Mouse (Mus musculus) thymus, postnatal 14 days (tissue): ENCODE data around the gene Ift81.
A peak's percentile ranks its signal among the peaks of the same experiment; 100 is the strongest.

Experiments used
- DNase-seq: peaks from one replicate; pipeline ENCODE4 v3.0.0; 2021

Gene Ift81

DNA sequence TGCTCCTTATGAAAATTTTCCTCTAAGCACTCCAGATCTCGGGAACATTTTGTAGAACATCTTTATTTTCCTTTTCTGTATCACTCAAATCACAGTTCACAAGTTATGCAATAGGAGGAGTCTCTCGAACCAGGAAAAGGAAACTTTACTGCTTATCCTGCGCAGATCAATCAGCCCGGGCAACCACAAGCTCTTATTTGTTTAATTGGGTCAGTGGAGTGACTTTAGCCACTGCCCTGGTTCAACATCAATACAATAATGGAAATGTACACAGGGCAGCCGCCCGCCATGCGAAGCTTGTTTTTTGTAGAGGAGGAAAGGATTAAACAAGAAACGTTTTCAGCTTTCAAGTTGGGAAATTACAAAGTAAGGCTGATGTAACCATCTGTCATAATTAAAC, 72.4 kb downstream of the Ift81 start:
- no peak for DNase-seq

DNA sequence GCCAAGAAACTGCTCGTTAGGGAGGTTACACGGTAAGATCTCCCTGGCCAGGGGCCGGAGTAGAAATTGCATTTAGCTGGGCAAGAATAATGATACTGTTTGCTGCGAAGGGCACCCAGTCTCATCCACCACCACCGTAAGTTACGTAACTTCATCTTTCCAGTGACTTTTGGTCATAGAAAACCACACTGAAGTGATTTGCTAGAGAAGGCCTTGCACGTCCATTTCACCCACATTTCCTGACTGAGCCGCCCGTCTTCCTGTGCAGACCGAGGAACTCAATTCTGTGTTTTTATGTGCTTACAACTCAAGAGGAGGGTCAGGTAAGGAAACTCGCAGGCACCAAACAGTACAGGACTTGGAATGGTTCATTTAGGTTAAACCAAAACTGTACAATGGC, 76.2 kb downstream of the Ift81 start:
- no peak for DNase-seq

DNA sequence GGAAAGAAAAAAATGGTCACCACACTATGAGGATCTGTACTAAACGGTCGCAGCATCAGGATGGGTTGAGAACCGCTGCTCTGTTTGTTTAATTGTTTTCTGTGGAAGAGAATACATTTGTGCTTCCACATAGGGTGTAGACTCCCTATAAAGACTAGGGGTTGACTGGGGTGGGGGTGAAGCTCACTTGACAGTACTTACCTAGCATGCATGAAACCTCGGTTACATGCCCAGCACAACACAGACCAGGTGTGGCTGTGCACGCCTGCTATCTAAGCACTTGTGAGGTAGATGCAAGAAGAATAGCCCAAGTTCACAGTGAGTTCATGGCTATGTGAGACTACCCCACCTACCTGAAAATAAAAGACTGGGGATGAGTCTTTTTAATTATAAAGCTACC, 76.7 kb downstream of the Ift81 start:
- no peak for DNase-seq

DNA sequence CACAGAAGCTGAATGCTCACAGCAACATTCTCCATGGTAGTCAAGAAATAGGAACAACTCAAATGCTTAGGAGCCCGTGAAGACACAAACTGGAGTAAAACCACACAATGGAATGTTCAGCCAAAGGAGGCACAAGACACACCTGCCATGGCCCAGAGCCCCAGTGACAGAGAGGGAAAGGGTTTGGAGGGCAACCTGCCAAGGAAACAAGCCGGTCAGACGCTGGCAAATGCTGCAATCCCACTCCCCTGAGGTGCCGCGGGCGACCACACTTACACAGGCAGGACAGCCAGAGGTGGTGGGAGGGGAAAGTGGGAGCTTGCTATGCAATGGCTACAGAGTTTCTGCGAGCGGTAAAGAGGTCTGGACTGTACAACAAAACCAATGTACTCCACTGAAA, 80.4 kb downstream of the Ift81 start:
- DNase-seq: no peak

DNA sequence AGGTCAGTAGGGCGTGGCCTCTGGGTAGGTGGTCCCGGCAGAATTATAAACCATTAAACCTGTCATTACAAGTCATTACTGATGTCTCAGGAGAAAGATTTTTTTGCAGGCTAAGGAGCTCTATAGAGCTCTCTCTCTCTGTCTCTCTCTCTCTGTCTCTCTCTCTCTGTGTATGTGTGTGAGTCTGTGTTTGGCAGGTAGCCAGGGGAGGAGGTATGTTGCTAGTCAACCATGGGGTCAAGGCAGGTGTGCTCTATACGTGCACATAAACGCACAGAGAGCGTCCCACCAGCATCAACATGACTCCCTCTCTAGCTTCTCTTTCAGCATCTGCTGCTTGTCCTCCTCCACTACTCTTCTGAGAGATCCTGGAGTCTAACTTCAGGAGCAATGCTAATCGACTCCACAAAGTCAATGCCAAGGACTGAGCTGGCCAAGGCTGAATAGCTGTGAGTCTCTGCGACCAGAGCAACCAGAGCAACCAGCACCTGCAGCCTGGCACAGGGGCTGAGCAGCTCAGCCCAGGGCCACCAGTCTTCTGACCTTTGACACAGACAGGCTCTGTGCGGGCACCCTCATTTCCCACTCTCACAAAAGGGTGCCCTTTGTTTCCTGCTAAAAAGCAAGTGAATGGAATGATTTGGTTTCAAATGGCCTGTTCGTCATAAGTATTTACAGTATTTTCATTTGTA, 84.3 kb downstream of the Ift81 start:
- no peak for DNase-seq

DNA sequence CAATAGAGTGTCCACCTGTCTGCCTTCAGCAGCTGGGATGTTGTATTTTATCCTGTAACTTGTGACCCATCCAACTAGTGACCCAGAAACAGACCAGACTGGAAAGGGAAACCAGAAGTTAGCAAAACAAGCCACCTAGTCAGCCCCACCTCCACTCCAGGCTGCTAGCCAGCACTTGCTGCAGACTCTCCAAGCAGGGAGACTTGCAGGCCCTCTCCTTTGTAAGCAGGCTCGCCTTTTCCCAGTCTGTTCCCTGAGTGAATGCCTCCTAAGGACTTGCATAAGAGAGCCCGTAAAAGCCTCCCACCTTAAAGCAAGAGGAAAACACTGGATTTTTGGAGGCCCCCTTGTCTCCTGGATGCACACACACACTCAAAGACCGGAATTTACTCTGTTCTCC, 85.0 kb downstream of the Ift81 start:
- DNase-seq: no peak

DNA sequence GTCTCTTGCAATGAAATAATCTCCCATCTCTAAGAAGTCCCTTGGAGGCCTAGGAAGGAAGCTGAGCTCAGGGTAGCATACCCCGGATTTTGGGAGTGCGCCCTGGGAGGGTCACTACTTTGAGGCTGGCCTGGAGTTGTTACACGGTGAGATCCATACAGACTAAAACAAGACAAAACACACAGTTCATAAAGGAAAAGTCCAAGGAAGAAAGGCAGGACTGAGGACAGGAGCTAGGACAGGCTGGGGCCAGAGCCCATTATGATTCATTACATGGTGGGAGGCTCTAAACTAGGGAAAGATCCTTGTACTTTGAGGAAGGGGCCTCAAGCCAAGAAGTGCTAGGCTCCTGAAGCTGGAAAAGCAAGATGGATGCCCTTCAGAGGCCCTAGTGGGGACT, 85.7 kb downstream of the Ift81 start:
- no peak for DNase-seq

DNA sequence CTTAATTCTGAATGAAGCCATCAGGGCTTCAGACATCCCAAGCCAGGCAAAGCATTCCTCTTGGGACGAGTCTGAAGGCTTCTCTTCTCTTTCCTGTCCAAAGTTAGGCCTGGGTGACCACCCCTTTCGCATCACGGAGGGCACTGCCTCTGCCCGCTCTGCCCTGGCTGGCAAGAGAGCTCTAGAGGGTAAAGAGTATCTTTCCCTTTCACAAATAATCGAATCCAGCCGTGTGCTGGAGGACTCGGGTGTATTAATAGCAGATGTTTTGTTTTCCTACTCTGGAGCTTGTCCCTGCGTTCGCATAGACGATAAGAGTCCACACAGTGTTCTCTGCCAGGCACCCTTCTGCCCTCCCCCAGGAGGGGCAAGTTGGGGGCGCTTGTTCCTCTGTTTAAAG, 86.6 kb downstream of the Ift81 start:
- no peak for DNase-seq

DNA sequence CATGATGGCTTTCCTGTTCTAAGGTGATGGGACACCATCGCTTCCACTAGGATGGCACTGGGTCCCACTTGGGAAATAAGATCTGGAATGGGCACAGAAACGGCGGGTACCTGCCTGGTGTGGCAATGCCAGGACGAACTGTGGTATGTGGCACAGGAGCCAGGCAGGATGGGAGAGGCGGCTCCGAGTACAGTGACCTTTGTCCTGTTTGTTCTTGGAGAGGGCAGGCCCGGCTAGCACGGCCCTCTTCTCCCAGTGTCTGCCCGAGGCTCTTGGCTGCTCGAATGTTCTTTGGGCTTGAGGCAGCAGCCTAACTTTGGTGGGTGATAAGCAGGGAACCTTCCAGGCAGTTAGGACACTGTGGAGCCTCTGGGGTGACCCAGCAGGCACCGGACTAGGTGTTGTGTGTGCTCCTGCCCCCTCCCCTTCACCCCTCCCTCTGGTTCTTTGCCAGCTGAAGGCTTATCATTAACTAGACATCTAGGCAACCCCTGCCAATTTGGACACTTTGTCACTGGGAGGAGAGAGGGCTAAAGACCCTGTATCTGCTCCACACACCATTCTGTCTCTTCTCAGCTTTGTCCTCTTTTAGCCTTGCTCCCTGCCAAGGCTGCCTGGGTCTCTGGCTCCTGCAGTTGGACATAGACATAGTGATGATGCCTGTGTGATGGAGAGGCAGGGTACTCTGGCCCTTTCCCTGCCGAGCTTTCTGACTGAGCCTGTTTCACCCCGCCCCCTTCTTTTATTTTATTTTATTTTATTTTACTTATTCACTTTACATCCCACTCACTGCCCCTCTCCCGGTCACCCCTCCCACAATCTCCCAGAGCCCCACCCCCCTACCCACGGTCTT, 87.2 kb downstream of the Ift81 start:
- no peak for DNase-seq

DNA sequence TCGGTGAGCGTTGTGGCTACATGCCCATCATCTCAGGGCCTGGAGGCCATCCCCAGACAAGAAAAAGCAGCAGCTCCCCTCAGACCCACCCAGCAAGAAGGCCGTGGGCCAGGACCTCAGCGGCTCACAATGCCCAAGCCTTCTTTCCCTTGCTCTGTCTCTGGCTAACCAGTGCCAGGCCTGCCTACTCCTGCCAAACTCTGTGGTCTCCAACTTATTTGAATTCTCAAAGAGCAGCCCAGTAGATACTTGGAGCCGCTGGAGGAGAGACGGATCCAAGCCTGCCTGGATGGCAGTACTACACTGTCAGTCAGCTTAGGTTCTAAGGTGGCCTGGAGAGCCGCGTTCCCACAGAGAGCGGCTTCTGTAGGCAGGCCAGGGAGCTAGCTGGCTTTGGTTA, 87.9 kb downstream of the Ift81 start:
- no peak for DNase-seq

DNA sequence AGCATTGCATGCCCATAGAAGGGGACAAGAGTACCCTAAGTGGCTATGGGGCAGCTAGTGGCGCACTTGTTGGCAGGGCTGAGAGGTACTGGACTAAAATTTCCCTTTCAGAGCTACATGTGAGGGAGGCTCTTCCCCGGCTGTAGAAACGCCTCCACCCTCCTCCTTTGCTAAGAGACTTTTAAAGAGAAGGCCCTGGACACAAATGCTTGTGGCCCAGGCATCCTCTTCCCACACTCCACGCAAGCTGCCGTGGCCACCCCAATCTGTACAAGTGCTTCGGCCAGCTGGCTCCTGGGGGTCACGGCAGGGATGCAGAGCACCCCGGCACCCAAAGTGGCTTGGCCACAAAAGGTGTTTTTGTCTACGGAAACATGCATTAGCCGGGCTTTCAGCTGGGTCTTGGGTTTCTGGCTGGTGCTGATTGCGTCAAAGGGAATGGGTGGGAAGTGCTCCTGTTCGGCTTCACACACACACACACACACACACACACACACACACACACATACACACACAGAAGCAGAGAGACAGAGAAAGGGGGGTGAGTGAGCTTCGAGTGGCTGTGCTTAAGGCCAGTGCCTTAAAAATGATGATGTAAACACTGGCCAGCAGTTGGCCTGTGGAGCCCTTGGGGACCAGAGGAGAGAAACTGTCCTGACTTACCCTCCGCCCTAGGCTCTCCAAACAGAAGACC, 88.9 kb downstream of the Ift81 start:
- DNase-seq: no peak

DNA sequence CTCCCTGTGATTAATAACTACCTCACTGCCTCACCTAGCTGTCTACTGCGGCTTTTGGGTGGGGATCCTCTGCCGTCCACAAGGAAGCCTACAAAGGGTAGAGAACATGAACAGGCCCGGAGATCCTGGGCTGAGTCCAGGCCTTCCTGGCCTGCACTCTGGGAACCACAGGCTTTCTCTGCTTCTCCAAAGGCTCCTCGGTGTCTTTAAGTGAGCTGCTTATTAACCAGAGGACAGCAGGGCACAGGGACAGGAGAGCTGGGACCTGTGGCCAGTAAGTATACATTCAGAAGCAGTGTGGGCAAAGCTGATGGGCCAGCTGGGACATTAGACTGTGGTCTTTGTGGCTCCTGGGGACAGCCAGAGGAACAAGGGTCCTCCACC, 89.5 kb downstream of the Ift81 start:
- no peak for DNase-seq

DNA sequence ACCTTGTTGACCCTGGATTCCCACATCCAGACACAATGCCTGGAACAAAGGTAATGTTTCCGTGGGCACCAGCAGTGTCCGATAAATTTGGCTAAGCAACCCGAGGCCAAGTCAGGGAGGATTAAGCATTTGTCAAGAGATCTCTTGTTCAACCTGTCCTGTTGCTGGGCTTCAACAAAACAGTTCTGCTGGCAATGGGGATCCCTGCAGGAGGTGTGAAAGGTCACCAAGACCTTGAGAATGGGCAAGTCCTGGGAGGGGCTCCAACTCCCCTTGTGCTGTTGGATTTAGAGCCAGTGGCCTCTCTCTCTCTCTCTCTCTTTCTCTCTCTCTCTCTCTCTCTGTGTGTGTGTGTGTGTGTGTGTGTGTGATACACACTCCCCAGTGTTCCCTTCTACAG, 90.1 kb downstream of the Ift81 start:
- DNase-seq: no peak

DNA sequence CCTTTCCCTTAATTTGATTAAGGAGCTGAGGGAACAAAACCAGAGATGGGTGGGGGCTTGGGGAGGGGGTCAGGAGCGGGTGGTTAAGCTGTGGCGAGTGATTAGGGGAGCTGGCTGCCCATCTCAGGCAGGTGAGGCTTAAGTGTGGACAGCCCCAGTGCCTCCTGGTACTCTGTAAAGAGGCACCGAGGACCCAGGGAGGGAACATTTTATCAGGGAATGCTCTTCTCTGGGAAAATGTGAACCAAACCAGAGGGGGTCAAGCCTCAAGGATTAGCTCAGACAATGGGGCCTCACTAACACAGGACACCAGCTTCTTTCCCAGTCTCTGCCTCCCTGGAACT, 93.2 kb downstream of the Ift81 start:
- no peak for DNase-seq

DNA sequence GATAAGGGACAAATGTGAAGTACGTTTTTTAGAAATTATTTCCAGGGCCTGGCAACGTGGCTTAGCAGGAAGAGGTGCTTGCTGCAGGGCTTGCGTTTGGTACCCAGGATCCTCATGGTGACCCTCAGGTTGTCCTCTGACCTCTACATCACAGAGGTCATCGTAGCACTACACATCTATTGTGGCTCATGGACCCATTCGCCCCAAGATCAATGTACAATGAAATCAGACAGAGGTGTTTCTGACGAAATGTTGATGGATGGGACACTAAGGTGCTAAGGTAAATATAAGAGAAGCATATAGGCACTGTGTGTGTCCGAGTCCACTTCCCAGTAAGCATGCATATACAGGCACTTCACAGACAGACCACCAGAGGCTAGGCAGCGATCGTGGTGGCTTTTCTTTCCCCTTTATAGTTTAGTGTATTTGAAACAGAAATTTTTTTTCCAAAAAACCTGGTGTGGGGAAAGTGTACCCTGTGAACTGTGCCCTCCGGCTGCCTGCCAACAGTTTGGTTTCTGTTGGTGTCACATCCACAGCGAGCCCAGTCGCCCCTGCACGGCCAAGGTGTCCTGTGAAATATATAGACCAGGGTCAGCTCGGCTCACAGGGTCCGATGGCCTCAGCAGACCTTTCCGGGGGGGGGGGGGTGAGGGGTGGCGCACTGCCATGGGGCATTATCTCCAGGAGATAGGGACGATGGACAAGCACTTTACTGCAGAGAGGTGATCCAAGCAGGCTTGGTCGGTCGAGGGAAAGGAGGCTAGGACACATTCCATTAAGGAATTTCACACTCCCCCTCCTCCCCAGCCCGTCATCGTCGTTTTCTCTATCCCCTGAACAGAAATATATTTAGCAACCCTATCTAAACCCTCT, 93.8 kb downstream of the Ift81 start:
- no peak for DNase-seq

DNA sequence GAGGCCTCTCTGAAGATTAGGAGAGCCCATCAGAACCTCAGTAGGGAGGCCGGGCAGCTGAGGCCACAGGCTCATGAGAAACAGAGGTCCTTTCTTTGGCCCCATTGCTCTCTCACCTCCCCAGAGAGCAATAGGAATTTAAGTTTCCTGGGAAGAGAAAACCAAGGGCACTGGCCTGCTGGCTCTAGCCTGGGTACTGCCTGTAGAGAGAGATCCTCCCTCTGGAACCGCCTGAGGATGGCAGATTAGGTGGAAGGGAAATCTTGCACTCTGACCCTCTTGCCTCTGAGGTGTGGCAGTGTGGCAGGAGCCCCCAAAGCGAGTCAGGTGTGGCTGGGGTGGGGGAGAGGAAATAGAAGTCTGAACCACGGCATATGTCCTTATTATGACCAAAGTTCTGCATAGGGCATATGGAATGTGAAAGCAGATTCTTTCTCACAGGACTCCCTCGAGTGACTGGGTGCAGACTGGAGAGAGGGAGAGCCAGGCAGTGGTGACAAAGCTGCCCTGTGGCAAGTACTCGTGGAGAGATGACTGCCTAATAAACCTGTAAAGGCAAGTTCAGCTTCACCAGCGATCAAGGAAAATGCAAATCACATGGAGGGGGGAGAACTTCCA, 95.2 kb downstream of the Ift81 start:
- DNase-seq: no peak

DNA sequence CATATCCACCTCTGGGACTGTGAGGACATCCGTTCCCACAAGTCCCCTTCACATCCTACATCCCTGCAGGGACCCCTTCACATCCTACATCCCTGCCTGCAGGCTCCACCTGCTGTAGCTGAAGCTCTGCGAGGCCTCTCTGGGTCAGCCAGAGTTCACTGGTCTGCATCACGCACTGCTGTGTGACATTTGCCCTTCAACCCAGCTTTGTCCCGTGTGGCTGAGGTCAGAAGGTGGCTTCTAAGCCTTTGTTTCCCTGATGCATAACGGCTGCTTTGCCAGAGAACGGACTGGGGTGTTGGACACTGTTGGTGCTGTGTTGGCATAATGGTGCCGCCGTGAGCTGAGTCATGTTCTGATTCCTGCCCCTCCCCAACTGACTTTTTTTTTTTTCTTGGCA, 96.1 kb downstream of the Ift81 start:
- no peak for DNase-seq

DNA sequence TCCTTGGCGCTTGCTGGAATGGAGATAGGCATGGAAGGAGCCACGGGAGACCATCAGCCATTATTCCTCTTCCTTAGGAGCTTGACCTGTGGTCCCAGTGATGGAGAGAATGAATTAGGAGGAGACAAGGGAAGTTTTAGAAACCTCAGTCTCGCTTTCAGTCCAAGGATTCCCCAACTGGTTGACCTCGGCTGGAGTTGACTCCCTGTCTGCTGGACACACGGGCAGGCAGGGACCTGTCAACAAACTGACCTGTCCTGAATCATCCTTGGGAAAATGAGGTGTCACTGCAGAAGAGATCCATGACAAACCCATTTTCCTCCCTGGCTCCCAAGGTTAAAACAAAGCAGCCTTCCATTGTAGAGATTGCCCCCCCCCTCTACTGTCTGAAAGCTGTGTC, 97.4 kb downstream of the Ift81 start:
- no peak for DNase-seq

DNA sequence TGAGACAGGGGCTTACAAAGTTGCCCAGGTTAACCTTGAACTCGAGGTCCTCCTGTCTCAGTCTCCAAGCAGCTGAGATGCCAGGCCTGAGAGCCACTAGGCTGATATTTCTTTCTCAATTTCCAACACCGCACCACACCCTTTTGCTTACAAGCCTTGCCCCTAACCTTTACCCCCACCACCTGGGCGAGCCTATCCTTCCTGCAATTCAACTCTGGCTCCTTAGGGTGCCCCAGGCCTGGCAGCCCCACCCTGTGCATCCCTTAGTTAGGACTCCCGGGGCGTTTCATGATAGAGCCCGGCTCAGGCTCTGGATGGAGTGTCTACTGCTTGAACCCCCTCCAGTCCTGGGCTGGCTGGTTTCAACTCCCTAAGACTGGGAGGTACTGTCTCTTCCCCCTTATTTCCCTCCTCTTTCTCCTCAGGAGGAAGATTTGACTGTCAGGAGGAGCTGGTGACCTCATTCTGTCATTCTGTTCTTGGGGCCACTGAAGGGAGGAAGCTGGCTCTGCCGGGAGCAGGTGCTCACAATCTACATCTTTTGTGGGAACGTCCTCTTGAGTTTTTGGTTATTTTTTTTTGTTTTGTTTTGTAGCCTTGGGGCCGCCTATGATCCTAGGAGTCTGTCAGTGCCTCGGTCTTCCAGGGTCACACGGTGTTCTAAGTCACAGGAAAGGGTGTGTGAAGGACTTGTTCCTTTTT, 98.1 kb downstream of the Ift81 start:
- peak; percentile 23 for DNase-seq

DNA sequence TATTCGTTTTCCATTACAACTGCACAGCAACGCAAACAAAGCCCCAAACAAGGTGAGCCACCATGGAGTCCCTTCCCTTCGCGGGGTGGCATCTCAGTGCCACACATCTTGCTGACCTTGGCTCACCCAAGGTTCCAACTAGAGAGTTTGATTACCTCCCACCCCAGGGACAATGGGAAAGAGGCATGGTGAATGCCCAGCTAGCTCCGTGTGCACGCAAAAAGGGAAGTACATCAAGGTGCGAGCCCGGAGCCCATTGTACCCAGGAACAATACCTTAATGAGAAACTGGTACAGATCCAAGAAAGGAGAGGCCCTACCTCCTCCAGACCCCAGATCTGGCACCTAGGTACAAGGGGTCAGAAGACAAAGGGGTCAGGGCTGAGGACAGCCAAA, 100.2 kb downstream of the Ift81 start:
- no peak for DNase-seq

DNA sequence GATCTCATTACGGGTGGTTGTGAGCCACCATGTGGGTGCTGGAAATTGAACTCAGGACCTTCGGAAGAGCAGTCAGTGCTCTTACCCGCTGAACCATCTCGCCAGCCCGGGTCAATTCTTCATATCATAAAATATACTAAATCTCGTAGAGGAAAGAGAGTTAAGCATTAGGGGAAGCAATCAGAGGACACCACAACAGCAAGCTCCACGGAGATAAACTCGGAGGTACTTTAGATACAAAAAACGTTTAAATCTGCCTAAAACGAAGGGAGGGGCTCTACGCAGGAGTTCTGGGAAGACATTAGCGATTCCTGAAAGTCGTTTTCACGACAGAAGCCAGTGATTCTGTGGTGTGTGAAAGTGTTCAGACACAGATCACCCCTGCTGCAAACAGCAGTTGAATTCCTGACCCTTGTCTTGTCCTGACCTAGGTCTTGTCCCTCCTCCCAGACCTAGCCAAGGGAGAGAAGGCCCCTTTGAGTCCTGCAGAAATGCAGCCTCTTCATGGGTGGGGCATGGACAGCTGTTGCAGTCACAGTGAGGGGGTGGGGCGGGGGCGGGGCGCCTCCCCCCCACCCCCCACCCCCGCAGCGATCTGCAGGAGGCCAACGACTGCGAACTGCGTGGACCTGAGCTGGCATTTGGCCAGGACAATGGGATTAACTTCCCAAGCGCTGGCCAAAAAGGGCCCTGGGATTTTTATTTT, 100.7 kb downstream of the Ift81 start:
- DNase-seq: no peak
